Mouse (Mus musculus) Patski (cell line): ENCODE data around the gene Commd4. TPM values are rescaled to one million over a fixed set of nuclear protein-coding genes. Genes with fewer than 3 reads are reported as not detected.

Experiments
- ATAC-seq: fragments of 100-300 bp; one replicate; pipeline ENCODE4 v1.8.0; 2021
- CTCF ChIA-PET: fragments of 350-600 bp; sonication (Branson Sonifier 250); formaldehyde crosslinking; loops from one replicate; lab custom pipeline; 2022; ENCODE audit warnings: inconsistent platforms; lab: Charles Lee
- POLR2A ChIA-PET: fragments of 350-600 bp; sonication (Branson Sonifier 250); formaldehyde crosslinking; loops from one replicate; lab custom pipeline; 2022; ENCODE audit warnings: antibody characterized with exemption, inconsistent platforms; lab: Charles Lee
- DNase-seq: peaks from one replicate; pipeline ENCODE4 v3.0.0-alpha.2; 2011; ENCODE audit warnings: low read depth, low spot score
- H3K27me3 ChIP-seq: fragments of 371-371 bp; one replicate; pipeline ENCODE4 v1.5.1; 2021
- CTCF ChIP-seq: fragments of 100-300 bp; IDR thresholded peaks from one replicate; pipeline ENCODE4 v1.5.1; 2021
- in situ Hi-C: fragments of 300-500 bp; cut with MboI; formaldehyde crosslinking; loops from 3 replicates; pipeline ENCODE4 v1.11.1; 2018; ENCODE audit warnings: low pct_unique_long_range_greater_than_20kb, mixed read lengths
- polyA plus RNA-seq: library from polyadenylated mRNA; unstranded; gene quantifications from one replicate; pipeline ENCODE4 v1.2.3, GENCODE M21; 2021

Gene Commd4
- polyA plus RNA-seq, 1 experiment from 2014 or later = 110 TPM

DNA sequence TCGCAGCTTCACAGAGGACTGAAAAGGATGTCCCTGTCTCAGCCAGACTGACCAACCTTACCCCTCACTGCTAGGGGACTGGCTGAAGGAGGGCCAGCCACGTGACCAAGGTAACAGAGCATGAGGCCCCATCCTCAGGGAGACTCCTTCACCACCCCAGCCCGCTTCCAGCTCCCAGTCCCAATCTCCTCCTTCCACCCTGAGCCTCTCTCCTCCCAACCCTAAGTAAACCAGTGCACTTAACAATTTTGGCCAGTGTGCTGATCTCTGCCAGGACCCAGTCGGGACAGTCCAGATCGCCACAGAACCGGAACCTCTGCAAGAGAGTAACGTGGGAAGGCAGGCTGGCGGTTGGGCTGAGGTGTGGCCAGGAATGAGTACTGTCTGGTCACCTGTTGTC is 1.3 kb downstream of the Commd4 start:
- in situ Hi-C loops = loop anchor here (10.0 kb wide), 1 partner anchor 278 kb away; no protein-coding TSS in a partner anchor
- CTCF ChIA-PET = no interaction called here
- no peaks in the 10 kb centered on the region for H3K27me3 ChIP-seq
- POLR2A ChIA-PET = no interaction called here
- TF ChIP-seq CTCF = no peak
- no peak for ATAC-seq
- no peak for DNase-seq

DNA sequence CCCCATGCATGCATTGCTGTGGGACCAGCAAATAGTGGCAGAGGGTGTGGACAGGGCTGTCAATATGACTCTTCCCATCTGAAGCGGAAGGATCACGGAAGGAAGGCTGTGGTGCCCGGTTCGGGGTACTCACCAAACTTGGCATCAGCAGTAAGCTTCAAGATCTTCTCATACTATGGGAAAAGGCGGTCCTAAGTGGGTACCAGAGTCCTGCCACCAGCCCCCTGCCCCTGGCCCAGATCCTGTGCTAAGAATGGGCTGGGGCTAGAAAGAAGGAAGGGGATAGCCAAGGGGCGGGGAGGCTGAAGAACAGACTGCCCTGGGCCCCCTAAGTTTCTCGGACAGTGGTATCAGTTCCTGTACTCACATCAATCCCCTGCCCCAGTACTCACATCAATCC is 1.7 kb downstream of the Commd4 start:
- ChIA-PET CTCF (no interaction called here), POLR2A (no interaction called here)
- in situ Hi-C loops = loop anchor here (10.0 kb wide), 1 partner anchor 278 kb away; no protein-coding TSS in a partner anchor
- no peak for TF ChIP-seq CTCF
- no peaks in the 10 kb centered on the region for H3K27me3 ChIP-seq
- no peak for DNase-seq
- ATAC-seq = no peak

DNA sequence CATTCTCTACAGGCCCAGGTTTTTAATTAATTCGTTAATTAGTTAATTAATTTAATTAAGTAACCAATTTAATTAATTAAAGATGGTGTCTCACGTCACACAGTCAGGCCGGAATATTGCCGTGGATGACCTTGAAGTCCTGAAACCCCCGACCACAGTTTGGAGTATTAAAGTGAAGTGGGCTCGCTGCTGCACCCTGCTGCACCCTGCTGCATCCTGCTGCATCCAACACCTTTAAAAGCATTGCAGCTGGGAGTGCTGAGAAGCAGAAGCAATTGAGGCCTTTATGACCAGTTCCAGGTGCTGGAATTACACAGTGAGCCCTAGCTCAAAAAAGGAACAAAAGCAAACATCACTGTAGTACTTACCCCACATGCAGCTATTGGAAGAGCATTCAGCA is 5.8 kb downstream of the Commd4 start:
- no peak for ATAC-seq
- H3K27me3 ChIP-seq = no peaks in the 10 kb centered on the region
- DNase-seq = no peak
- no peak for TF ChIP-seq CTCF
- ChIA-PET POLR2A (no interaction called here), CTCF (interaction anchor here (1.0 kb wide), 1 partner anchor 17 kb away, joined by 3 read pairs; no protein-coding TSS in a partner anchor)
- in situ Hi-C loops = loop anchor here (10.0 kb wide), 1 partner anchor 282 kb away; no protein-coding TSS in a partner anchor

DNA sequence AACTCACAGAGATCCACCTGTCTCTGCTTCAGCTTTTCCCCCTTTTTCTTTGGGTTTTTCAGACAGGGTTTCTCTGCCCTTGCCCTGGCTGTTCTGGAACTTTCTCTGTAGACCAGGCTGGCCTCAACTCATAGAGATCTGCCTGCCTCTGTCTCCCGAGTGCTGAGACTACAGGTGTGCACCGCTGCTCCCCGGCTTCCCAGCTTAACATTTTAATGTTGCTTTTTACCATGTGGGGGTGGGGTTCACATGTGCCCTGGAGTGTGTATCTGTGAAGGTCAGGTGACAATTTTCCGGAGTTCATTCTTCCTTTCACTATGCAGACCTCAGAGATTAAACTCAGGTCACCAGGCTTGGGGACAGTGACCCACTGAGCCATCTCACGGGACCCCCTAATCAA is 7.9 kb downstream of the Commd4 start:
- in situ Hi-C loops = loop anchor here (10.0 kb wide), 1 partner anchor 285 kb away; no protein-coding TSS in a partner anchor
- no peak for TF ChIP-seq CTCF
- ChIA-PET POLR2A (no interaction called here), CTCF (interaction anchor here (1.0 to 1.4 kb wide), 2 partner anchors 10 to 306 kb away, joined by 3 to 4 read pairs; no protein-coding TSS in a partner anchor)
- DNase-seq = no peak
- ATAC-seq = no peak
- no peaks in the 10 kb centered on the region for H3K27me3 ChIP-seq

DNA sequence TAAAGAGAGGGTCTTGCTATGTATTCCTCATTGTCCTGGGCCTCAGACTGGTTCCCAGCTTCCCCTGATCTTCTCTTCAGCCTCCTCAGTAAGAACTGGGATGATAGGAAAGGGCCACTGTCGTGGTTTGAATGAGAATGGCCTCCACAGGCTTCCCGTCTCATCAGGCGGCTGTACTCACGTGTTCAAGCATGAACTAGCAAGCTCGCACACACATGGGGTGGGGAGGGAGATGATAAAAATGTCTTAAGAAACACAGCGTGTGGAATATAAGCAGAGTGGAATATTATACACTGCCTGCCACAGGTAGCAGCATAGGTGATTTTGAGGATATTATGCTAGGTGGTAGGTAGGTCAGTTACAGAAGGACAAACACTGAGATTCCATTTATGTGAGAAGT is 9.1 kb downstream of the Commd4 start:
- DNase-seq = no peak
- in situ Hi-C loops = no loop called here
- no peak for ATAC-seq
- no peak for TF ChIP-seq CTCF
- ChIA-PET CTCF (interaction anchor here (1.4 kb wide), 1 partner anchor 11 kb away, joined by 4 read pairs; no protein-coding TSS in a partner anchor), POLR2A (interaction anchor here (0.6 to 1.0 kb wide), 2 partner anchors 18 to 212 kb away, joined by 3 to 4 read pairs; partner anchors contain the start of gene Imp3)
- H3K27me3 ChIP-seq = no peaks in the 10 kb centered on the region

DNA sequence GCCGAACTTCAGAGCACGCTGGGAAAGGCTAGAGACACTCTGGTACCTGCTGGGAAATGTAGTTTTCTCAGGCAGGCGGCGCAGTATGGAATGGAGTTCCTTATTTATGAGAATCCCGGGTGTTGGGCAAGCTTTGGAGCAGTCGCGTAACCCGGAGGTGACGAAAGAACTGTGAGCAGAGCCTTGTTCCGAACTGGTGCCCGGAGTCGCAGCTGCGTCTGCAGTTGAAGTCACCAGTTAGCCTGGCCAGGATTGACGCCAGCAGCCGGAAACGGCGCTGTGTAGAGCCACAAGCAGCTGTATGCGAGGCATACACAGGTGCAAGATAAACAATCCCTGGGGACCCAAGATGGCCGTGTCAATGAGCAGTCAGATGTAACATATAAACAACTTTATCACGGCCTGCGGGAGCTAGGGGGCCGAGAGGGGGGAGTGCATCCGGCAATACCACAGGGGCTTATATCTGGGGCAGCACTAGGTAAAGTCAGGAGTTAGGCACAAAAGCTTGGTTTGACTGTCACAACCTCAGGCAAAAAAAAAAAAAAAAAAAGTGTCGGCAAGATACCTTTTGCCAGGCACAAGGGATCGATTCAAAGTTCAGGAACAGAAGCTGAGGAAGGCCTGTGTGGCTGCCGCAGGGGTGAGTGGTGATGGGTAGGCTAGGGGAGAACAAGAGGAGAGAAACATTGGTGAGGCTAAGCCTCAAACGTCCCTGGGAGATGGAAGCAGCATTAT is 9.8 kb downstream of the Commd4 start, which contains the start of gene Neil1:
Neil1 (minus strand) TSS at position 162 of the 735 bp plus-strand sequence.
- in situ Hi-C loops = no loop called here
- ChIA-PET POLR2A (interaction anchor here (0.6 to 1.9 kb wide), 4 partner anchors 10 to 211 kb away, joined by 3 to 8 read pairs (median 4); partner anchors contain the start of gene Imp3), CTCF (interaction anchor here (1.5 kb wide), 1 partner anchor 17 kb away, joined by 8 read pairs; no protein-coding TSS in a partner anchor)
- ATAC-seq (peak; percentile 78), DNase-seq (no peak)
- no peak for TF ChIP-seq CTCF
- H3K27me3 ChIP-seq = no peaks in the 10 kb centered on the region

DNA sequence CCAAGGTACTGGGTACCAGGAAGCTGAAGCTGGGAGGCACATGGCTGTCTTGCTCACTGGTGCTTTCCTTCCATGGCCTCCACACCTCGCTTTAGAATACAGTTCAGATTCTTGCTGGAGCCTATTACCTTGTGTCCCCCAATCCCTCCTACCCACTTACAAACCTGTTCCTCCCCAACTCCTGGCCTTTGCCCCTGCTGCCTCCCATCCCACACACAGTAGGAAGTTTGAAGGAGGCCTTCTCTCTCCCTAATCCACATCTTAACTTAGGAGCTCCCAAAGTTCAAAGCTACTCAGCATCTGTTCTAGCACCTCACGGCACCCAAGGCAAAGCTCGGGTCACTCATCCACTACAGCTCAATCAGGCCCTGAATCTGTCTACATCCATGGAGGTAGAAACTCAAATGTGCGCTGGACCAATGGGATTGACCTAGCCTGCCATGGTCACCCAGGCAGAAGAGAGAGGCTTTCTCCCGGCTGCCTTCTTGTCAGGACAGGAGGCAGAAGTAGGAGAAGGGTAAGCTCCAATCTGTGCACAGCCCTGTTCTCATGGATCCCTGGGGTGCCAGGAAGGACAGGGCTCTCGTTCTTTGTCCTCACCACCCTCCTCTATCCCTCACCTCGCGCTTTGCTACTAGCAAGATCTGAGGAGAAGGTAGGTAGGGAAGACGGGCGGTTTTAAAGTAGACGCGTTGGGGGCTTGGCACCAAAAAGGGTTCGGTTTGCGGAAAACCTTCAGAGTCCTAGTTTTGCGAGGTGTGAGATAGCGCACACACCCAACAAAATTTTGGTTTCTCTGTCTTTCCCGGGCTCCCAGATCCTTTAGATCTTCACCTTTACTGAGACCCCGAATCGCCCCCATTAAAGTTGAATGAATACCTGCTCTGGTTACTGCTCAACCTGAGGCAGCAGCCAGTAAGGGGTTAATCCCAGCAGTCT is 10.7 kb downstream of the Commd4 start:
- no peak for DNase-seq
- peak; percentile 23 for ATAC-seq
- CTCF ChIA-PET = interaction anchor here (0.6 to 1.5 kb wide), 2 partner anchors 16 to 24 kb away, joined by 3 to 8 read pairs; no protein-coding TSS in a partner anchor
- TF ChIP-seq CTCF = no peak
- in situ Hi-C loops = no loop called here
- H3K27me3 ChIP-seq = no peaks in the 10 kb centered on the region
- POLR2A ChIA-PET = interaction anchor here (1.0 to 1.9 kb wide), 3 partner anchors 9 to 16 kb away, joined by 3 to 8 read pairs (median 4); no protein-coding TSS in a partner anchor

DNA sequence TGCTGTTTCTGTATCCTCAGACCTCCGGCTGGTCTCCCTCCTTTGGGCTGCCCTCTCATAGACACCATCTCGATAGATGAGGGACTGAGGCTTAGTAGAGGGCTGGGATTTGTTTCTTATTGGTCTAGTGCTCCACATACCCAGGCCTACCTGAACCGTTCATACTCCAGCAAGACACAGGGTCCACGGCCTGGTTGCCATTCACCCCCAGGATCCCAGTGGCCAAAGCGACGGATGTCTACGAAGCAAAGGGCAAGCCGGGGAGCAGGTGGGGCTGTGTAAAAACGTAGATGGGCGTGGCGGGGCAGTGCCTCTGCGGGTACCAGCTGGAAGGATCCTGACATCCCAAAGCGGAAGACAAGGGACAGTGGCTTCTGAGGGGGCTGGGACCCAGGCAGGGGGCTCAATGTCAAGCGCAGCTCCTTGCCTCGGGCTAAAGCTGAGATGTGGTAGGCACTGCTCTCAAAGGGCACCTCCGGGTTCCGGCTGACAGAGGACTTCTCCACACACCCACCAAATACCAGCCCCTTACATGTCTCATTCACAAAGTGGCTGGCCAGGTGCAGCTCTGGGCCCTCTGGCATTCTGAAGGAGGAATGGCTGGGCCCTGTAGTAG is 11.6 kb downstream of the Commd4 start:
- POLR2A ChIA-PET = interaction anchor here (1.9 kb wide), 1 partner anchor 8 kb away, joined by 8 read pairs; no protein-coding TSS in a partner anchor
- ATAC-seq = no peak
- no peak for DNase-seq
- in situ Hi-C loops = no loop called here
- CTCF ChIA-PET = interaction anchor here (0.6 kb wide), 1 partner anchor 25 kb away, joined by 3 read pairs; no protein-coding TSS in a partner anchor
- H3K27me3 ChIP-seq = no peaks in the 10 kb centered on the region
- no peak for TF ChIP-seq CTCF

DNA sequence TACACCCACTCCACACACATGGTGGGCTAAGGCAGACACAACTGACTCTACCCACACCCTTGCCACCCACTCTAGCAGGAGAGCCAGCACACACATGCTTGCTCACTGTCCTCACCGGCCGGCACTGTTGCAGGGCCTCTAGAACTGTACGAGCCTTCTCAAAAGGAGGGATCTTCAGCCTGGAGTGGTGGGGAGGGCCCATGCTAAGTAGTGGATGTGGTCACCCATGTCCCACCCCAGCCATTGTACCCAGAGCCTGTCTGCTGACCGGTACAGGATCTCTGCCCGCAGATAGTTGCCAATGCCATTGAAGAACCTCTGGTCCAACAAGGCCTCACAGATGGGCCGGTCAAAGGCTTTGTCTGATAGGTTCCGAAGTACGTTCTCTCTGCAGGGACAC is 13.3 kb downstream of the Commd4 start:
- no peaks in the 10 kb centered on the region for H3K27me3 ChIP-seq
- TF ChIP-seq CTCF = no peak
- DNase-seq (no peak), ATAC-seq (no peak)
- ChIA-PET POLR2A (interaction anchor here (1.0 kb wide), 1 partner anchor 10 kb away, joined by 5 read pairs; no protein-coding TSS in a partner anchor), CTCF (no interaction called here)
- in situ Hi-C loops = no loop called here
